Mouse (Mus musculus) kidney, postnatal 0 days (tissue): ENCODE measurements around the gene Pbx2. TPM values are rescaled to one million over a fixed set of nuclear protein-coding genes. Genes with fewer than 3 reads are reported as not detected.

ENCODE experiments used
- ATAC-seq: fragments of 200-750 bp; cut with Nextera tagmentation; replicated peaks from 2 replicates; pipeline ENCODE4 v1.8.0; 2017; ENCODE audit warnings: low read depth, moderate number of reproducible peaks, moderate TSS enrichment, moderate library complexity; ENCODE audit not compliant: low FRiP score
- DNase-seq: peaks from one replicate; pipeline ENCODE4 v3.0.0-alpha.2; 2016; ENCODE audit warnings: low spot score
- H3K27ac ChIP-seq: fragments of 300-500 bp; sonication (generic); 2 replicates; pipeline ENCODE4 v1.5.1; 2014; ENCODE audit warnings: mild to moderate bottlenecking
- H3K27me3 ChIP-seq: fragments of 300-500 bp; sonication (generic); 2 replicates; pipeline ENCODE4 v1.6.1; 2014; ENCODE audit warnings: low read length, mixed read lengths; ENCODE audit not compliant: insufficient read depth
- H3K36me3 ChIP-seq: fragments of 300-500 bp; sonication (generic); 2 replicates; pipeline ENCODE4 v1.6.1; 2014; ENCODE audit warnings: low read length, mixed read lengths; ENCODE audit not compliant: insufficient read depth
- H3K4me1 ChIP-seq: fragments of 300-500 bp; sonication (generic); replicated peaks from 2 replicates; pipeline ENCODE4 v1.6.1; 2014; ENCODE audit warnings: antibody characterized with exemption, low read length, mixed read lengths; ENCODE audit not compliant: insufficient read depth
- H3K4me2 ChIP-seq: fragments of 300-500 bp; sonication (generic); 2 replicates; pipeline ENCODE4 v1.6.1; 2014; ENCODE audit warnings: mild to moderate bottlenecking, low read length, moderate library complexity, mixed read lengths
- H3K4me3 ChIP-seq: fragments of 300-500 bp; sonication (generic); replicated peaks from 2 replicates; pipeline ENCODE4 v1.5.1; 2014; ENCODE audit warnings: low read depth, low read length
- H3K9ac ChIP-seq: fragments of 300-500 bp; sonication (generic); 2 replicates; pipeline ENCODE4 v1.6.1; 2014; ENCODE audit warnings: low read depth, low read length
- H3K9me3 ChIP-seq: fragments of 300-500 bp; sonication (generic); replicated peaks from 2 replicates; pipeline ENCODE4 v1.6.1; 2016; ENCODE audit warnings: low read length, inconsistent platforms, mixed read lengths
- CTCF ChIP-seq: IDR thresholded peaks from 2 replicates; pipeline ENCODE4 v1.5.1; 2016; ENCODE audit warnings: antibody characterized with exemption, low read depth, mild to moderate bottlenecking, moderate library complexity
- WGBS: fragments of 180-500 bp; shearing (Covaris S2); extraction: QIAGEN DNeasy Blood & Tissue Kit; methylation state at CpG from one replicate; pipeline ENCODE4 v1.1.7; 2014; 5-methylcytosine and 5-hydroxymethylcytosine counted together
- polyA plus RNA-seq: library from polyadenylated mRNA; unstranded; fragments of >200 nt; fragmentation: Nextera tagmentation; extraction: Ambion mirVana; gene quantifications from 2 replicates; pipeline ENCODE4 v1.2.1, GENCODE M21; 2015

Pbx2 gene
- polyA plus RNA-seq, 1 experiment from 2014 or later, result 13.0 TPM

GRCm38 (mm10) chr17:34585121-34585520, 5.9 kb upstream of the Pbx2 start:
- Histone ChIP-seq H3K4me3 (no peak overlapping the region), H3K9ac (no peak overlapping the region), H3K36me3 (no peaks in the 10 kb centered on the region), H3K4me2 (no peak overlapping the region), H3K9me3 (no peaks in the 10 kb centered on the region), H3K27ac (no peak overlapping the region), H3K27me3 (no peaks in the 10 kb centered on the region), H3K4me1 (peaks cover 26% of the 10 kb centered on the region)
- ATAC-seq, result no peak
- no peak for TF ChIP-seq CTCF
- whole genome bisulfite sequencing, result 87% methylated on average over 8 of the region's 8 CpGs
- no peak for DNase-seq

GRCm38 (mm10) chr17:34585877-34586771, 4.9 kb upstream of the Pbx2 start:
- H3K27ac ChIP-seq, result peak overlapping the region; percentile 89; the same call in 1 of the 2 replicates
- ATAC-seq (no peak), DNase-seq (no peak)
- peak overlapping the region; percentile 74 for H3K4me3 ChIP-seq
- WGBS, result 24% methylated on average over 32 of the region's 32 CpGs
- peak overlapping the region; percentile 85; the same call in 1 of the 2 replicates for H3K9ac ChIP-seq
- TF ChIP-seq CTCF, result no peak
- no peaks in the 10 kb centered on the region for H3K36me3 ChIP-seq
- H3K4me1 ChIP-seq, result peaks cover 36% of the 10 kb centered on the region
- H3K27me3 ChIP-seq, result no peaks in the 10 kb centered on the region
- H3K9me3 ChIP-seq, result no peaks in the 10 kb centered on the region
- peak overlapping the region; percentile 98 for H3K4me2 ChIP-seq

GRCm38 (mm10) chr17:34586796-34587422, 4.2 kb upstream of the Pbx2 start:
- WGBS, result under 1% methylated on average over 38 of the region's 38 CpGs
- Histone ChIP-seq H3K4me3 (peak overlapping the region; percentile 74), H3K9me3 (no peaks in the 10 kb centered on the region), H3K4me2 (peak overlapping the region; percentile 98), H3K27me3 (no peaks in the 10 kb centered on the region), H3K4me1 (peaks cover 43% of the 10 kb centered on the region), H3K36me3 (no peaks in the 10 kb centered on the region), H3K27ac (peak overlapping the region; percentile 89), H3K9ac (peak overlapping the region; percentile 85)
- TF ChIP-seq CTCF, result no peak
- peak; percentile 57 for ATAC-seq
- DNase-seq, result peak; percentile 96

GRCm38 (mm10) chr17:34587423-34587811, 3.6 kb upstream of the Pbx2 start:
- Histone ChIP-seq H3K9ac (peak overlapping the region; percentile 85), H3K36me3 (no peaks in the 10 kb centered on the region), H3K27me3 (no peaks in the 10 kb centered on the region), H3K9me3 (no peaks in the 10 kb centered on the region), H3K4me2 (peak overlapping the region; percentile 98), H3K27ac (peak overlapping the region; percentile 89), H3K4me3 (peak overlapping the region; percentile 74), H3K4me1 (peaks cover 43% of the 10 kb centered on the region)
- WGBS, result under 1% methylated on average over 48 of the region's 50 CpGs
- DNase-seq, result peak; percentile 95
- TF ChIP-seq CTCF, result no peak
- peak; percentile 71 for ATAC-seq

GRCm38 (mm10) chr17:34587814-34588213, 3.3 kb upstream of the Pbx2 start:
- no peak for TF ChIP-seq CTCF
- peak overlapping the region; percentile 89 for H3K27ac ChIP-seq
- peak overlapping the region; percentile 98 for H3K4me2 ChIP-seq
- DNase-seq (no peak), ATAC-seq (no peak; the same call in 1 of the 2 replicates)
- peak overlapping the region; percentile 85 for H3K9ac ChIP-seq
- 2% methylated on average over 19 of the region's 19 CpGs for WGBS
- H3K36me3 ChIP-seq, result no peaks in the 10 kb centered on the region
- H3K27me3 ChIP-seq, result no peaks in the 10 kb centered on the region
- H3K4me1 ChIP-seq, result peaks cover 43% of the 10 kb centered on the region
- H3K9me3 ChIP-seq, result no peaks in the 10 kb centered on the region
- peak overlapping the region; percentile 74 for H3K4me3 ChIP-seq

- ATAC-seq (no peak), DNase-seq (no peak)
- no peak for TF ChIP-seq CTCF
- H3K4me1 ChIP-seq, result peaks cover 46% of the 10 kb centered on the region
- H3K9me3 ChIP-seq, result no peaks in the 10 kb centered on the region
- no peaks in the 10 kb centered on the region for H3K36me3 ChIP-seq
- H3K4me2 ChIP-seq, result peak overlapping the region; percentile 98
- H3K9ac ChIP-seq, result no peak overlapping the region
- H3K27me3 ChIP-seq, result no peaks in the 10 kb centered on the region
- 57% methylated on average over 3 of the region's 3 CpGs for WGBS
- H3K27ac ChIP-seq, result peak overlapping the region; percentile 99
- no peak overlapping the region for H3K4me3 ChIP-seq
These were observed 2.3 kb upstream of the Pbx2 start for GRCm38 (mm10) chr17:34588767-34589166.
